Mouse (Mus musculus): ENCODE measurements at regions not wholly inside any gene's neighbourhood (a gene's known extent, or its start where the extent isn't known, plus 50 kb on each side); places are given as distances from the start of the nearest gene placed in this dataset.

DNA sequence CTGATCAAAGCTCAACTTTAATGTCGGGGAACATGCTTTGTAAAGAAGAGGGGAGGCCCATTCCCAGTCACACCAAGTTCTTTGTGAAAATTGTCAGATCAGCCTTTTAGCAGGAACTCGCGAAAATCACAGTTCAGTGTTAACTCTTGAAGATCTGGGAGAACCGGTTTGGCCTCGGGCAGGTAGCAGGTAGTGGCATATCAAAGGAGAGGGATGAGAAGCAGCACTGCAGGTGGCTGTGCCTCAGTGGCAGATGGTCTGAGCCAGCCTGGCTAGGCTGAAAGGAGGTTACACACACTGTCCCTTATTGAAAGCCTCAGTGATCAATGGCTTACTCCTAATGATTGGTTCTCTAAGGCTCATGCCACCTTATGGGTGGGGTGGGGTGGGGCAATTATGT lies 2401.0 kb upstream of the Gm8797 start:
- TF ChIP-seq POLR2A (IDR thresholded peaks at IDR 0.05; ENCODE audit: low read depth, low read length), result no peak
- no peak for TF ChIP-seq CTCF (conservative IDR thresholded peaks at IDR 0.05; ENCODE audit: insufficient read depth, insufficient read length, low read depth, low read length)

Measured in kidney, adult 2 months (tissue).